Mouse (Mus musculus) erythroblast, embryonic 14.5 days (primary cell): ENCODE data around the gene Clptm1. TPM values are rescaled to one million over a fixed set of nuclear protein-coding genes. Genes with fewer than 3 reads are reported as not detected.

Experiments used
- H3K27me3 ChIP-seq: 2 replicates; pipeline ENCODE4 v1.6.1; 2012; ENCODE audit warnings: inconsistent platforms; ENCODE audit not compliant: control insufficient read depth
- H3K36me3 ChIP-seq: 2 replicates; pipeline ENCODE4 v1.6.1; 2012; ENCODE audit warnings: mild to moderate bottlenecking, inconsistent platforms; ENCODE audit not compliant: control insufficient read depth
- H3K4me1 ChIP-seq: 2 replicates; pipeline ENCODE4 v1.6.1; 2012; ENCODE audit warnings: inconsistent platforms; ENCODE audit not compliant: control insufficient read depth
- H3K4me3 ChIP-seq: replicated peaks from 2 replicates; pipeline ENCODE3; 2012; ENCODE audit warnings: moderate library complexity, mild to moderate bottlenecking, inconsistent platforms
- H3K9me3 ChIP-seq: 2 replicates; pipeline ENCODE4 v1.6.1; 2012; ENCODE audit warnings: low read length, inconsistent platforms, mixed read lengths; ENCODE audit not compliant: control insufficient read depth
- GATA1 ChIP-seq: IDR thresholded peaks from 2 replicates; pipeline ENCODE4 v1.6.1; 2012; ENCODE audit warnings: low read length, inconsistent platforms, mixed read lengths
- TAL1 ChIP-seq: IDR thresholded peaks from 3 replicates; pipeline ENCODE4 v1.6.1; 2012; ENCODE audit warnings: low read length, inconsistent platforms, mixed read lengths
- polyA plus RNA-seq: library from polyadenylated mRNA; stranded (reverse); fragments of >175 nt; gene quantifications from 2 replicates; pipeline ENCODE4 v1.2.3, GENCODE M21; 2012

The Clptm1 gene
- polyA plus RNA-seq, 1 experiment = 15.2 TPM

DNA sequence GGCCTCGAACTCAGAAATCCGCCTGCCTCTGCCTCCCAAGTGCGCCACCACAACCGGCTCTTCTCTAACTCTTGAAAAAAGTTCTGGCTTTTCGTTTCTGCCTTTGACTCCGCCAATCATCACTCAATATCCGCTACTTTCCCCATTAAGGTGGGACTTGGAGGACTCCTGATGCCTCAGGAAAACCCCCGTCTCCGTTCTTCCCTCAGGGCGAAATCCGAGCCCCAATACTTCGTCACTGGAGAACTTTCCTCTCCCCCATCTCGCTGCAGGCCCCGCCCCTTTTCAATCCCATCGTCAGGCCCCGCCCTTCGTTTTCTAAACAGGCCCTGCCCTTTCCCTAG lies 36.7 kb downstream of the Clptm1 start:
- Histone ChIP-seq H3K27me3 (peaks cover 3% of the 10 kb centered on the region), H3K4me3 (peak overlapping the region; percentile 72), H3K9me3 (no peaks in the 10 kb centered on the region), H3K36me3 (peaks cover 19% of the 10 kb centered on the region), H3K4me1 (peaks cover 48% of the 10 kb centered on the region)
- TF ChIP-seq GATA1 = no peak
- no peak for TF ChIP-seq TAL1

DNA sequence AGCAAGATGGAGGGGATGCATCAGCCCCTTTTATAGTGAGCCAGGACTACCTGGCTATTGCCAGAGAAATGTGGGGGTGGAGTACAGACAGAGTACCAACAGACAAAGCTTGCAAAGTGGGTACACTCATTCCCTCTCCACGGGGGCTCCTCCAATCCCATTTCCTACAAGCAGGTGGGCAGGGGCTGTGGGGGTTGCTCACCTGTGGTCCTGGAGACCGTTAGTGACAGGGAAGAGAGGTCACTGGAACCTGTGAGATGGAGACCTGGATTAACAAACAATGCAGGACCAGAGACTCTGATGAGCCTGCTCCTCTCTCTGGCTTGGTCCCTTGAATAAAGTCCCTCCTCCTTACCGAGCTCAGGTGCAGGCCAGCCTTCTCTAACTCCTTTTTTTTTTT lies 37.1 kb downstream of the Clptm1 start:
- Histone ChIP-seq H3K9me3 (no peaks in the 10 kb centered on the region), H3K4me3 (peak overlapping the region; percentile 72), H3K36me3 (peaks cover 14% of the 10 kb centered on the region), H3K27me3 (peaks cover 3% of the 10 kb centered on the region), H3K4me1 (peaks cover 43% of the 10 kb centered on the region)
- no peak for TF ChIP-seq GATA1
- TF ChIP-seq TAL1 = no peak

DNA sequence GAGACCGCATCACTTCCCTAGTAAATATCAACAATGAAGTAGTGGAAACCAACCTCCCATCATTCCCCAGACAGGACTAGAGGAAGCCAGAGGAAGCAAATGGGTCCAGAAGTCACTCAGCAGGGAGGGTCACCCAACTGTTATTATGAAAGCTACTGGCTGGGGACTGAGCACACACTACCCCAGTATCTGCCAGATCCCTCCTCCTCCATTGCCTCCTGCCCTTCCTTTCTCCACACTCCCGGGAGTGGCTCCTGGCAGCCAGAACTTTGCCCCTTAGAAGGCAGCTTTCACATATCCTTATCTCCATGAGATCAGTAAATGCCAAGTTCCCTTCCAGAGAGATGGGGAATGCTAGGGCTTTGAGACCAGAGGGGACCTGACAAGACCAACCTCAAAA lies 41.4 kb downstream of the Clptm1 start:
- peaks cover 18% of the 10 kb centered on the region for H3K4me1 ChIP-seq
- H3K36me3 ChIP-seq = no peaks in the 10 kb centered on the region
- TF ChIP-seq GATA1 (no peak), TAL1 (no peak)
- no peaks in the 10 kb centered on the region; the same call in 1 of the 2 replicates for H3K9me3 ChIP-seq
- no peak overlapping the region for H3K4me3 ChIP-seq
- peaks cover 14% of the 10 kb centered on the region for H3K27me3 ChIP-seq

DNA sequence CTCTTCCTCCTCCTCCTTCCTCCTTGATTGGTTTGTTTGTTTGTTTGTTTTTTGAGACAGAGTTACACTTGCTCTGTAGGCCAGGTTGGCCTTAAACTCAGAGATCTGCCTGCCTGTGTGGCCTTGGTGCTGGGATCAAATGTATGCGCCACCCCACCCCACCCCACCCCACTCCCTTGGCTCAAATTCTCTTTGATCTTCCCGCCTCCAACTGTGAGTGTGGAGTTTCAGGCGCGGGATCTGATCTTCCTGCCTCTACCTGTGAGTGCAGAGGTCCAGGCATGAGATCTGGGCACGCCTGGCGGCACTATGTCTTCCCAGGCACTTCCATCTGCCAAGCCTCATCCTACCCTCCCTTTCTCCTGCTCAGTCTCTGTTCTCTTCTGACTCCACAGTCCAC lies 42.6 kb downstream of the Clptm1 start:
- Histone ChIP-seq H3K36me3 (no peaks in the 10 kb centered on the region), H3K27me3 (peaks cover 14% of the 10 kb centered on the region), H3K9me3 (no peaks in the 10 kb centered on the region; the same call in 1 of the 2 replicates), H3K4me1 (peaks cover 9% of the 10 kb centered on the region), H3K4me3 (no peak overlapping the region)
- TF ChIP-seq GATA1 (no peak), TAL1 (no peak)

DNA sequence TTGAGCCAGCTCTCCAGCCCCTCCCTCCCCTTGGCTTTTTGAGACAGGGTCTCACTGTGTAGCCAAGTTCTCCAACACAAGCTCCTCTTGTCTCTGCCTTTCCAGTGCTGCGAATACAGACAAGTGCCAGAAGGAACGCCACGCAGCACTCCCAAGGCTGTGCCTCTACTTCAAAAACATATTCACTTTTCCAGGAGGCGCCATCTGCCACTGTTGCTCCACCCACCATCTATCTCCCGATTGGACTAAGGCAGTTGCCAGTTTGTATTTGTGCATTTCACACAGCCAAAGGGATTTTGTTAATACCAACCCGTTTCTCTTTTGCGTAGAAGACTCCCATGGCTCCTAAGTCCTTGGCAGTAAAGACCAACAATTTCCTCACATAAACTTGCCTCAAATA lies 44.0 kb downstream of the Clptm1 start:
- Histone ChIP-seq H3K9me3 (no peaks in the 10 kb centered on the region; the same call in 1 of the 2 replicates), H3K4me3 (no peak overlapping the region), H3K36me3 (no peaks in the 10 kb centered on the region), H3K4me1 (peaks cover 9% of the 10 kb centered on the region), H3K27me3 (peaks cover 14% of the 10 kb centered on the region)
- TF ChIP-seq TAL1 (no peak), GATA1 (no peak)

DNA sequence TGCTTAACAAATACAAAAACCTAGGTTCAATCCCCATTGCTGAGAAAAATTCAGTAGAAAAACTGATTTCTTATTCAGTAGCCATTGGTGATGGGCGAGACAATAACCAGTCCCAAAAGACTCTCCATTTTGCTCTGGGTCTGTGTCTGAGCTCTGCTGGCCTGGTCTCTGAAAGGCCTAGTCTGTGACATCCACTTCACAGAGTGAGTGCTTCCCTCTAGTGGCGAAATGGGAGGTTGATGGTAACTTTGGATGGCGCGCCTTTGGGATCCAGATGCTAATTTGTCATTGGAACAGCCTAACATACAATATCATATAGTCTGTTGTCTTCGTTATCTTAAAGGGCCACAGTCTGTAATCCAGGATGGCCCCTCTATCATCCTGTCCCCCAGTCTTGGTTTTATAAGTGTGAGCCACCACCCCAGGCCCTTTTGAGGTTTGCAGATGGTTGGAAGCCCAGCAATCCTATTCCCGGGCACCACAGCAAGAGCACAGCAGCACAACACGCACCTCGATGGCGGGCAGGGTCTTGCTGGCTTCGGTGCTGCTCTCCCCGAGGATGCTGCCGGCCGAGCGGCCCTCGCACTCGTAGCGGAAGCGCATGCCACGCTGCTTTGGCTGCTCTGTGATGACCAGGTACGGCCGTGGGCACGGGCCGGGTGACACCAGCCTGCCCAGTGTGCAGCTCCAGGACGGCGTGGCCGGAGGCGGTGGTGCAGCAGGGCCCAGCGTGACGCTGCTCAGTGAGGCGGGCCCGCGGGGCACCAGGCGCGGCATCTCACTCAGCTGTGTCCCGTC lies 45.6 kb downstream of the Clptm1 start:
- Histone ChIP-seq H3K9me3 (no peaks in the 10 kb centered on the region; the same call in 1 of the 2 replicates), H3K4me3 (peak overlapping the region; percentile 45), H3K27me3 (peaks cover 14% of the 10 kb centered on the region), H3K4me1 (peaks cover 9% of the 10 kb centered on the region), H3K36me3 (no peaks in the 10 kb centered on the region)
- TF ChIP-seq TAL1 (no peak), GATA1 (no peak)

DNA sequence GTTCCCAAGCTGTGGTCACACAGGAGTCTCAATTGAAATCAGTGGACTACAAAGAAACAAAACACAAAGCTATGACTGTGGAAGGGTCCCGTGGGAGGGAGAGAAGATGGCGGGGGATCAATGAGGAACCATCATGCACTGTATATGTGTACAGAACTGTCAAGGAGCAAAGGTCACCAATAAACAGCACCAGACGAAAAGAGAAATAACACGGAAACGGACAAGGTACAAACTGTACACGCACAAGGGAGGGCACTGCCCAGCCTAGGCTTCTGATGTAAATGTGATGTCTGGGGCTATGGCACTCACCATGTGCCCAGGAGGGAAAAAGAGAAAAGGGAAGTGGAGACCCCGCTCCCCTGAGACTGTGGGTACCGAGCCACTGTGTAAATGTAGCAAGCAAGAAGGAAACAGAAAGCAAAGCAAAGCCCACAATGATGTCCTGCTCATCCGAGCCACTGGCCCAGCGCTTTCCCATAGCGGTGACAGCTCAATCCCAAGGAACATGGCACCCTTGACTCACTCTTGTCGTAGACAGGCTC lies 49.7 kb downstream of the Clptm1 start:
- TF ChIP-seq GATA1 = no peak
- no peak for TF ChIP-seq TAL1
- Histone ChIP-seq H3K9me3 (peaks cover 5% of the 10 kb centered on the region), H3K4me3 (no peak overlapping the region), H3K4me1 (peaks cover 9% of the 10 kb centered on the region), H3K27me3 (peaks cover 8% of the 10 kb centered on the region), H3K36me3 (no peaks in the 10 kb centered on the region; the same call in 1 of the 2 replicates)

DNA sequence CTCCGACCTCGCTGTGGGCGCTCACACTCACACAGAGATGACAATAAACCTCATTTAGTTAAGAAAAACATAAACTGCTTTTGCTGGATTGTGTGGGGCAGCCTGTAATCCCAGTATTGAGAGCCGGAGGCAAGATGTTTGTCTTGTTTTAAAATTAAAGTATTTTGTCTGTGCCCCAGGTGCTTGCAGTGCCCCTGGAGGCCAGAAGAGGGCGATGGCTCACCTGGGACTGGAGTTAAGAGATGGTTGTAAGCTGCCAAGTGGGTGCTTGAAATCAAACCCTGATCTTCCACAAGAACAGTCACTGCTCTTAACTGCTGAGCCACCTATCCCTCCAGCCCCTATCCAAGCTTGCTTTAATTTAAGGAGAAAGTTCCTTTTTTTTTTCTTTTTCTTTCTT lies 53.9 kb downstream of the Clptm1 start:
- no peaks in the 10 kb centered on the region; the same call in 1 of the 2 replicates for H3K36me3 ChIP-seq
- TF ChIP-seq TAL1 (no peak), GATA1 (no peak)
- peaks cover 8% of the 10 kb centered on the region for H3K4me1 ChIP-seq
- H3K9me3 ChIP-seq = peaks cover 5% of the 10 kb centered on the region
- no peaks in the 10 kb centered on the region for H3K27me3 ChIP-seq
- H3K4me3 ChIP-seq = no peak overlapping the region

DNA sequence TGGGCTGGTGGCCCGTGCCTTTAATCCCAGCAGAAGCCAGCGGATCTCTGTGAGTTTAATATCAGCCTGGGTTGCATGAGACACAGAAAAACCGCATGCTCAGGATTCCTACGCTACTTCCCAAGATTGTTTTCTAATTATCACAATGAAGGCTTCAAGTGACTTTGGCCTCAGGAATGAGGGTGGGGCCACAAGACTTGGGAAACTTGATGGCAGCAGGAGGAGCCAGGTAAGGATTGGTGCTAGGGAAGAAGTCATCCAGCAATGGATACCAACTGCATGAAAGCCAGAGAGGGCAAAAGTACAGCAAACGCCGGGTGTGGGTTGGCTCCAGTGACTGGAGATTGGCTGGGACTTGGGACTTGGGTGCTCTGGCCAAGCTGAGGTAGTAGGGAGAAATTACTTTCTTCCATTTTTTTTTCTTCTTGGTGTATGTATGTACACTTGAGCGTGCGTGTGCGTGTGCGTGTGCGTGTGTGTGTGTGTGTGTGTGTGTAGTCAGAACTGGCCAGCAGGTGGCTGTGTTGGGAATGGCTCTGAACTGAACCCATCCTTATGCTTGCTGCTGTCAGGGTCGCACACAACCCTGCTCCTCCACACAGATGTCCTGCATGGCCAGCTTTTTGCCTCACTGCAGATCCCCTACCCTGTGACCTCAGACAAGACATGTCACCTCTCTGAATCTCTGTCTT lies 55.0 kb downstream of the Clptm1 start:
- no peak for TF ChIP-seq TAL1
- no peak for TF ChIP-seq GATA1
- Histone ChIP-seq H3K27me3 (no peaks in the 10 kb centered on the region), H3K9me3 (peaks cover 5% of the 10 kb centered on the region), H3K4me1 (peaks cover 8% of the 10 kb centered on the region), H3K4me3 (no peak overlapping the region), H3K36me3 (no peaks in the 10 kb centered on the region; the same call in 1 of the 2 replicates)
